Mouse (Mus musculus) hindbrain, embryonic 16.5 days (tissue): ENCODE measurements around the gene Itm2c. TPM values are rescaled to one million over a fixed set of nuclear protein-coding genes. Genes with fewer than 3 reads are reported as not detected.

Experiments
- ATAC-seq: fragments of 200-750 bp; cut with Nextera tagmentation; 2 replicates; pipeline ENCODE4 v1.8.0; 2017; ENCODE audit warnings: moderate TSS enrichment, moderate library complexity
- H3K27ac ChIP-seq: fragments of 300-500 bp; sonication (generic); 2 replicates; pipeline ENCODE4 v1.5.1; 2014; ENCODE audit warnings: low read depth, mild to moderate bottlenecking, control low read depth, low read length, moderate library complexity
- H3K27me3 ChIP-seq: fragments of 300-500 bp; sonication (generic); replicated peaks from 2 replicates; pipeline ENCODE4 v1.6.1; 2014; ENCODE audit warnings: low read length; ENCODE audit not compliant: control insufficient read depth, insufficient read depth
- H3K36me3 ChIP-seq: fragments of 300-500 bp; sonication (generic); 2 replicates; pipeline ENCODE4 v1.6.1; 2014; ENCODE audit warnings: mild to moderate bottlenecking, low read length, moderate library complexity, mixed read lengths; ENCODE audit not compliant: control insufficient read depth, insufficient read depth
- H3K4me1 ChIP-seq: fragments of 300-500 bp; sonication (generic); 2 replicates; pipeline ENCODE4 v1.6.1; 2014; ENCODE audit warnings: low read depth, low read length; ENCODE audit not compliant: control insufficient read depth, insufficient read depth
- H3K4me2 ChIP-seq: fragments of 300-500 bp; sonication (generic); 2 replicates; pipeline ENCODE4 v1.6.1; 2014; ENCODE audit warnings: mild to moderate bottlenecking, low read length, control low read depth, moderate library complexity
- H3K4me3 ChIP-seq: fragments of 300-500 bp; sonication (generic); 2 replicates; pipeline ENCODE4 v1.5.1; 2014; ENCODE audit warnings: mild to moderate bottlenecking, low read length, control low read depth, moderate library complexity
- H3K9ac ChIP-seq: fragments of 300-500 bp; sonication (generic); 2 replicates; pipeline ENCODE4 v1.6.1; 2014; ENCODE audit warnings: low read depth, mild to moderate bottlenecking, control low read depth, low read length, moderate library complexity
- H3K9me3 ChIP-seq: fragments of 300-500 bp; sonication (generic); 2 replicates; pipeline ENCODE4 v1.6.1; 2014; ENCODE audit warnings: mild to moderate bottlenecking, low read length, moderate library complexity; ENCODE audit not compliant: control insufficient read depth
- WGBS: fragments of 180-500 bp; shearing (Covaris S2); extraction: QIAGEN DNeasy Blood & Tissue Kit; methylation state at CpG from one replicate; pipeline ENCODE4 v1.1.7; 2014; 5-methylcytosine and 5-hydroxymethylcytosine counted together
- polyA plus RNA-seq: library from polyadenylated mRNA; unstranded; fragments of >200 nt; fragmentation: Nextera tagmentation; extraction: Ambion mirVana; gene quantifications from 2 replicates; pipeline ENCODE4 v1.2.1, GENCODE M21; 2015

Gene Itm2c
- polyA plus RNA-seq, 1 experiment from 2014 or later, result 225 TPM

DNA sequence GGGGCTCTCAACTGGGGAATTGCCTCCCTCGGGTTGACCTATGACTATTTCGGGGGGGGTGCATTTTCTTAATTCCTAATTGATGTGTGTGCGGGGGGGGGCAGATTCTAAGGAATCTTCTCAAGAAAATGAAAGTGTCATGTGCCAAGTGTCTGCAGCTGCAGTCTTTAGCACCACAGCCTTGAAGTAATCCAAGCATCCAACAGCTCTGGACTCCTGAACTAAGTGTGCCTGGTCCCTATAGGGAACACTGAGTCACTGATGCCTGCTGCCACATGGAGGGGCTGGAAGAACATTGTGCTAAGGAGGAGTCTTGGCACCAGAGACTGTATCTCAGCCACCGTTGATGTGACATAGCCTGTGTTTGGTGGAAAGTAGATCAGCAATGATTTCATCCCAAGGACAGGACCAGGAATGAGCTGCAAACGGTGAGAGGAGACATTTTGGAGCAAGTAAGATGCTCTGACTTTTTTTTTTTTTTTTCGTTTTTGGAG is 36.8 kb upstream of the Itm2c start:
- 79% methylated on average over 6 of the region's 6 CpGs for WGBS
- H3K27me3 ChIP-seq, result no peaks in the 10 kb centered on the region
- no peak overlapping the region for H3K4me3 ChIP-seq
- H3K9me3 ChIP-seq, result peaks cover 3% of the 10 kb centered on the region; the same call in 1 of the 2 replicates
- H3K4me2 ChIP-seq, result no peak overlapping the region
- ATAC-seq, result no peak
- H3K36me3 ChIP-seq, result no peaks in the 10 kb centered on the region
- no peaks in the 10 kb centered on the region for H3K4me1 ChIP-seq
- no peak overlapping the region for H3K27ac ChIP-seq
- H3K9ac ChIP-seq, result no peak overlapping the region

DNA sequence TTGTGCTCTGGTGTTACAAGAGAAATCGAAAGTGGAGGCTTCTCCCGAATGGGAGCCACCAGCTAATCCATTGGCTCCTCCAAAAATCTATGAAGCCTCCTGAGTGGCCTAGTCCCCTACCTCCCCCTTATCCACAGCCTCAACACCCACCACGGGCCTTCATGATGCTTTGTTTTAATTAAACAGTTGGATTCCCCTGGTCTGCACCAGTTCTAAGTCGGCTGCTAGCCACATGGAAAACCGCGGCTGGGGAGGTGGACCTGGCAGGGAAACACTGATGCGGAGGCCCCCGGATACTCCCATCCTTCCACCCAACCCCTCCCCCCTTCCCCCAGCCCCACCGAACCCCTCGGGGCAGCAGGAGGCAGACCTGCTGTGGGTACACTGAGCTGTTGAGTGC is 29.7 kb upstream of the Itm2c start:
- Histone ChIP-seq H3K4me1 (no peaks in the 10 kb centered on the region), H3K36me3 (no peaks in the 10 kb centered on the region), H3K27ac (no peak overlapping the region), H3K4me2 (no peak overlapping the region), H3K9me3 (peaks cover 6% of the 10 kb centered on the region; the same call in 1 of the 2 replicates), H3K27me3 (no peaks in the 10 kb centered on the region), H3K9ac (no peak overlapping the region), H3K4me3 (no peak overlapping the region)
- ATAC-seq, result no peak
- 90% methylated on average over 10 of the region's 10 CpGs for WGBS

GRCm38 (mm10) chr1:85870001-85870400 is 24.1 kb upstream of the Itm2c start:
- Histone ChIP-seq H3K27me3 (no peaks in the 10 kb centered on the region), H3K4me1 (no peaks in the 10 kb centered on the region), H3K9ac (no peak overlapping the region), H3K27ac (no peak overlapping the region), H3K9me3 (0 out of 2 replicates have a peak, but pooled peaks cover 3% of the 10 kb centered on the region), H3K36me3 (no peaks in the 10 kb centered on the region), H3K4me2 (no peak overlapping the region), H3K4me3 (no peak overlapping the region)
- no peak for ATAC-seq
- 80% methylated on average over 7 of the region's 7 CpGs for WGBS

- no peak overlapping the region for H3K9ac ChIP-seq
- no peaks in the 10 kb centered on the region for H3K4me1 ChIP-seq
- H3K27me3 ChIP-seq, result no peaks in the 10 kb centered on the region
- no peaks in the 10 kb centered on the region for H3K36me3 ChIP-seq
- WGBS, result 59% methylated on average over 2 of the region's 2 CpGs
- no peak overlapping the region for H3K4me2 ChIP-seq
- H3K27ac ChIP-seq, result no peak overlapping the region
- 0 out of 2 replicates have a peak, but pooled peaks cover 5% of the 10 kb centered on the region for H3K9me3 ChIP-seq
- no peak overlapping the region for H3K4me3 ChIP-seq
- no peak for ATAC-seq
Measured at GRCm38 (mm10) chr1:85870546-85870945, 23.5 kb upstream of the Itm2c start.

DNA sequence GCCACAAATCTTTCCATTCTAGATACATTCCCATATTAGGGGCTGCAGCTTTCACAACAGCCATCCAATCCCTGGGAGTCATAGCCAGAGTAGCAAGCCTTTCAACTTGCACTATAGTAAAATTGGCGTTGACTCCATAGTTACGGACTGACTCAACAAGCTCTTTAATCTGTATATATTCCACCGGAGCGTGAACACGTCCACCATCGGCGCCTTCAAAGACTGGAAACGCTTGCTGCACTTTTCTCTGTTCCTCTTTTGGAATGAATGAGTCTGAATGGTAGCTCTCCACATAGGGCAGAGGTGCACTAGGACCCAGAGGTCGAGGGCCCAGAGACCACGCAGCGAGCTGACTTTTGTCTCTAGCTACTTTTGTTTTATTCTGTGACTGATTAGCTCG is 12.1 kb upstream of the Itm2c start:
- peaks cover 4% of the 10 kb centered on the region for H3K9me3 ChIP-seq
- no peak overlapping the region for H3K9ac ChIP-seq
- H3K36me3 ChIP-seq, result no peaks in the 10 kb centered on the region
- H3K4me2 ChIP-seq, result no peak overlapping the region
- H3K4me3 ChIP-seq, result no peak overlapping the region
- H3K27me3 ChIP-seq, result no peaks in the 10 kb centered on the region
- no peak for ATAC-seq
- no peaks in the 10 kb centered on the region for H3K4me1 ChIP-seq
- no peak overlapping the region for H3K27ac ChIP-seq
- WGBS, result 93% methylated on average over 12 of the region's 12 CpGs

GRCm38 (mm10) chr1:85887221-85887620 is 6.9 kb upstream of the Itm2c start:
- Histone ChIP-seq H3K27ac (no peak overlapping the region), H3K36me3 (no peaks in the 10 kb centered on the region), H3K4me2 (no peak overlapping the region), H3K9ac (no peak overlapping the region), H3K27me3 (no peaks in the 10 kb centered on the region), H3K9me3 (no peaks in the 10 kb centered on the region), H3K4me3 (no peak overlapping the region), H3K4me1 (no peaks in the 10 kb centered on the region)
- ATAC-seq, result no peak
- WGBS, result 90% methylated on average over 7 of the region's 7 CpGs

DNA sequence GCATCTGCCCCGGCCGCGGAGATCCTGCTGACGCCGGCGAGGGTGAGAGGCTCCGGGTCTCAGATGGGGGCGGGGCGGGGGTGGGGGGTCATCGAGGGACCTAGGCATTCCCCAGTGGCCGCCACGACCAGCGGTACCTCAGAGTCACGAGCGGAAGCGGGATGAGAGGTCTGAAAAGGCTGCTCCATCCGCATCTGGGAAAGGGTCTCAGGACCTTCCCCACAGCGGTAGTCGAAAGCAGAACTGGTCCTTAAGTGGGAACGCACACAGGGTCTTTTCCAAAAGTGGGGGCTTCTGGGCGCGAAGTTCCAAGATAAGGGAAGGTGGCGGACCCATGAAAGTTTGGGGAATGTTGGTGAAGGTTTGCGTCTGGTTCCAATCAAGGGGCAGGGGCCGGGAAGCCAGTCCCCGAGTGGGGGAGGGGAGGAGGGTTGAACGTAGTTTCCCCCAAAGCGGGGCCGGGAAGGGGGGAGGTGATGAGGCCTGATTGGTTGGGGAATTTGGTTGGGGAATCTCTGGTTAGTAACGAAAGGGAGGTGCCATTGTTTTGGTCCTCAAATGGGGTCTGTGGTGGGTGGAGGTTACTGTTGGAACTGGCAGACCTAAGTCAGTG is 773 bp downstream of the Itm2c start:
- ATAC-seq, result peak; percentile 25
- Histone ChIP-seq H3K9me3 (no peaks in the 10 kb centered on the region), H3K27me3 (no peaks in the 10 kb centered on the region), H3K9ac (peak overlapping the region; percentile 81), H3K4me2 (peak overlapping the region; percentile 75), H3K4me1 (peaks cover 48% of the 10 kb centered on the region), H3K4me3 (peak overlapping the region; percentile 72), H3K36me3 (no peaks in the 10 kb centered on the region), H3K27ac (peak overlapping the region; percentile 88)
- WGBS, result under 1% methylated on average over 30 of the region's 30 CpGs

DNA sequence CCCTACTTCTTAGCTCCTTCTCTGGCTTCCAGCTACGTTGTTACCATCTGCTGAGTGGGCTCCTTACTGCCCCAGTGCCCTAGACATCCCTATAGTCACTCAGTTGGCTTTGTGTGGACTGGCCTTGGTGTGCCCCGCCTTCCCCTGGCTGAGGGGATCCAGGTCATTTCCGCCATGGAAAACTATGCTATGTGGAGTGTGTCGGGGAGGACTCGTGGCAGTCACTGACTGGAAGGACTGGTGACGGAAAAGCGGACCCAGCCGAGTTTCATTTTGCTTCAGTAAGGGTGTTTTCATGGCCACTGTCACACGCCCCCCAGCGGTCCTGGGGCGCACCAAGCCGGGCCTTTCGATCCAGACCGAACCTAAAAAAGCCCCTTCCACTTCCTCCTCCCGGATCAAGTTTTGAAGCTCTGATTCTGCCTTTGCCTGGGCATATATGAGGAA is 1.3 kb downstream of the Itm2c start:
- peak overlapping the region; percentile 81 for H3K9ac ChIP-seq
- peak overlapping the region; percentile 72 for H3K4me3 ChIP-seq
- peak overlapping the region; percentile 88 for H3K27ac ChIP-seq
- H3K36me3 ChIP-seq, result no peaks in the 10 kb centered on the region
- H3K4me2 ChIP-seq, result peak overlapping the region; percentile 75
- no peaks in the 10 kb centered on the region for H3K9me3 ChIP-seq
- under 1% methylated on average over 15 of the region's 15 CpGs for WGBS
- ATAC-seq, result peak; percentile 53
- H3K27me3 ChIP-seq, result no peaks in the 10 kb centered on the region
- H3K4me1 ChIP-seq, result peaks cover 54% of the 10 kb centered on the region

- H3K9ac ChIP-seq, result peak overlapping the region; percentile 81
- peak overlapping the region; percentile 75 for H3K4me2 ChIP-seq
- peaks cover 60% of the 10 kb centered on the region for H3K4me1 ChIP-seq
- H3K4me3 ChIP-seq, result peak overlapping the region; percentile 72
- H3K9me3 ChIP-seq, result no peaks in the 10 kb centered on the region
- 48% methylated on average over 5 of the region's 5 CpGs for WGBS
- no peaks in the 10 kb centered on the region for H3K27me3 ChIP-seq
- no peak overlapping the region for H3K27ac ChIP-seq
- ATAC-seq, result no peak
- H3K36me3 ChIP-seq, result no peaks in the 10 kb centered on the region
Measured at GRCm38 (mm10) chr1:85896110-85896509, 2.0 kb downstream of the Itm2c start.
